Mouse (Mus musculus) G1E (cell line): Measurements from ENCODE around the gene Gskip. TPM values are rescaled to one million over a fixed set of nuclear protein-coding genes. Genes with fewer than 3 reads are reported as not detected.

Experiments used
- ATAC-seq: 2 replicates; pipeline ENCODE4 v1.8.0; 2016; ENCODE audit warnings: mild to moderate bottlenecking; ENCODE audit not compliant: insufficient number of reproducible peaks, poor library complexity, low FRiP score, severe bottlenecking; ENCODE audit errors: extremely low read depth
- DNase-seq: peaks from one replicate; pipeline ENCODE4 v3.0.0; 2012; ENCODE audit warnings: low spot score
- H3K27me3 ChIP-seq: 2 replicates; pipeline ENCODE4 v1.6.1; 2012; ENCODE audit warnings: mild to moderate bottlenecking, low read length, inconsistent platforms; ENCODE audit not compliant: insufficient read depth
- H3K36me3 ChIP-seq: replicated peaks from 2 replicates; pipeline ENCODE3; 2012; ENCODE audit warnings: mild to moderate bottlenecking, inconsistent platforms
- H3K4me1 ChIP-seq: 2 replicates; pipeline ENCODE4 v1.6.1; 2012; ENCODE audit warnings: low read depth, low read length, inconsistent platforms, mixed read lengths; ENCODE audit not compliant: insufficient read depth
- H3K4me3 ChIP-seq: 2 replicates; pipeline ENCODE4 v1.5.1; 2012; ENCODE audit warnings: low read depth, mild to moderate bottlenecking, inconsistent platforms, low read length, moderate library complexity, mixed read lengths
- H3K9me3 ChIP-seq: replicated peaks from 2 replicates; pipeline ENCODE4 v1.6.1; 2012; ENCODE audit warnings: inconsistent platforms
- CTCF ChIP-seq: IDR thresholded peaks from 2 replicates; pipeline ENCODE4 v1.5.1; 2012; ENCODE audit warnings: low read depth, low read length, inconsistent platforms, mixed read lengths
- GATA1 ChIP-seq: IDR thresholded peaks from 2 replicates; pipeline ENCODE4 v1.6.1; 2012; ENCODE audit warnings: borderline replicate concordance, low read length, inconsistent platforms, mixed read lengths
- GATA2 ChIP-seq: IDR thresholded peaks from 2 replicates; pipeline ENCODE4 v1.6.1; 2012; ENCODE audit warnings: low read depth, low read length, inconsistent platforms, borderline replicate concordance
- POLR2AphosphoS5 ChIP-seq: IDR thresholded peaks from 2 replicates; pipeline ENCODE4 v1.6.1; 2012; ENCODE audit warnings: low read depth, low read length, inconsistent platforms; ENCODE audit not compliant: insufficient replicate concordance
- TAL1 ChIP-seq: conservative IDR thresholded peaks from 2 replicates; pipeline ENCODE4 v1.6.1; 2012; ENCODE audit warnings: low read depth, low read length, inconsistent platforms, mixed read lengths
- polyA plus RNA-seq: library from polyadenylated mRNA; stranded (reverse); fragments of >175 nt; gene quantifications from 2 replicates; pipeline ENCODE4 v1.2.3, GENCODE M21; 2012
- total RNA-seq, 2 experiments: library from RNA; stranded (forward) in 1 of 2; stranded (reverse) in 1 of 2; fragments of 200-1000 nt in 1 of 2; fragments of >200 nt in 1 of 2; fragmentation: Nextera tagmentation in 1 of 2; gene quantifications; 2 replicates each; pipeline ENCODE4 v1.2.3; 2014 to 2017

Gene Gskip
- total and polyA plus RNA-seq, 3 experiments: 2.9 to 37.2 (median 34.6) TPM

- H3K9me3 ChIP-seq: no peaks in the 10 kb centered on the region
- TF ChIP-seq GATA2: no peak
- TF ChIP-seq CTCF: no peak
- TF ChIP-seq POLR2AphosphoS5: no peak
- no peak for TF ChIP-seq GATA1
- TF ChIP-seq TAL1: no peak
- no peak overlapping the region for H3K4me3 ChIP-seq
- no peaks in the 10 kb centered on the region for H3K27me3 ChIP-seq
- DNase-seq (no peak), ATAC-seq (no peak)
- peaks cover 51% of the 10 kb centered on the region for H3K4me1 ChIP-seq
- H3K36me3 ChIP-seq: peaks cover 91% of the 10 kb centered on the region
Measured at GRCm38 (mm10) chr12:105678211-105678610, 6.4 kb upstream of the Gskip start.

- Histone ChIP-seq H3K4me3 (no peak overlapping the region), H3K4me1 (peaks cover 56% of the 10 kb centered on the region), H3K27me3 (no peaks in the 10 kb centered on the region), H3K36me3 (peaks cover 87% of the 10 kb centered on the region), H3K9me3 (no peaks in the 10 kb centered on the region)
- DNase-seq (no peak), ATAC-seq (no peak)
- TF ChIP-seq POLR2AphosphoS5: no peak
- TF ChIP-seq GATA1: no peak
Measured at GRCm38 (mm10) chr12:105678762-105679161, 5.9 kb upstream of the Gskip start.

- H3K4me1 ChIP-seq: peaks cover 68% of the 10 kb centered on the region
- peak within 1 kb of the TSS; percentile 87 for H3K4me3 ChIP-seq
- ATAC-seq: peak; percentile 72
- H3K27me3 ChIP-seq: no peaks in the 10 kb centered on the region
- peak; percentile 99 for DNase-seq
- TF ChIP-seq GATA2: no peak
- TF ChIP-seq GATA1: no peak
- TF ChIP-seq POLR2AphosphoS5: no peak
- no peak for TF ChIP-seq CTCF
- no peak for TF ChIP-seq TAL1
- H3K9me3 ChIP-seq: no peaks in the 10 kb centered on the region
- peaks cover 59% of the 10 kb centered on the region for H3K36me3 ChIP-seq
Measured at GRCm38 (mm10) chr12:105685001-105685691, 517 bp downstream of the Gskip start, which contains the start of gene Atg2b. TSS of gene Atg2b (minus strand) at chr12:105685211.

GRCm38 (mm10) chr12:105686791-105687190, 2.2 kb downstream of the Gskip start:
- H3K27me3 ChIP-seq: no peaks in the 10 kb centered on the region
- no peaks in the 10 kb centered on the region for H3K9me3 ChIP-seq
- H3K4me3 ChIP-seq: no peak overlapping the region
- peaks cover 53% of the 10 kb centered on the region for H3K4me1 ChIP-seq
- DNase-seq (no peak), ATAC-seq (no peak)
- H3K36me3 ChIP-seq: peaks cover 57% of the 10 kb centered on the region
- TF ChIP-seq POLR2AphosphoS5 (no peak), TAL1 (no peak), GATA2 (no peak), GATA1 (no peak), CTCF (no peak)

GRCm38 (mm10) chr12:105687416-105687815, 2.8 kb downstream of the Gskip start:
- H3K4me3 ChIP-seq: no peak overlapping the region
- H3K9me3 ChIP-seq: no peaks in the 10 kb centered on the region
- no peak for DNase-seq
- ATAC-seq: no peak
- TF ChIP-seq GATA1 (no peak), POLR2AphosphoS5 (no peak), TAL1 (no peak), GATA2 (no peak), CTCF (no peak)
- no peaks in the 10 kb centered on the region for H3K27me3 ChIP-seq
- peaks cover 48% of the 10 kb centered on the region for H3K4me1 ChIP-seq
- peaks cover 58% of the 10 kb centered on the region for H3K36me3 ChIP-seq

- no peaks in the 10 kb centered on the region for H3K9me3 ChIP-seq
- no peak overlapping the region for H3K4me3 ChIP-seq
- TF ChIP-seq POLR2AphosphoS5 (no peak), GATA2 (no peak), CTCF (no peak), GATA1 (no peak), TAL1 (no peak)
- H3K4me1 ChIP-seq: peaks cover 37% of the 10 kb centered on the region
- DNase-seq: no peak
- no peaks in the 10 kb centered on the region for H3K27me3 ChIP-seq
- peaks cover 57% of the 10 kb centered on the region for H3K36me3 ChIP-seq
- no peak for ATAC-seq
Measured at GRCm38 (mm10) chr12:105688546-105688945, 3.9 kb downstream of the Gskip start.
